Mouse (Mus musculus): ENCODE data around the gene Dgkd. TPM values are rescaled to one million over a fixed set of nuclear protein-coding genes. Genes with fewer than 3 reads are reported as not detected.

Dgkd gene
- 39.4 and 39.7 TPM in 2 replicates for polyA plus RNA-seq (2012; rRNA removed)

GRCm38 (mm10) chr1:87852892-87853600 lies at the start of gene Dgkd:
Gene Dgkd (plus strand): TSS chr1:87853287.

GRCm38 (mm10) chr1:87803576-87803975 lies 49.5 kb upstream of the Dgkd start, which contains the start of gene Sag:
Gene Sag (plus strand): TSS chr1:87803680.

Other genes with a start within 250 kb of the Dgkd start
- 3.1 and 4.1 TPM in 2 replicates for gene Inpp5d, start 233.0 kb upstream of the Dgkd start, polyA plus RNA-seq (2012; rRNA removed)
- 43.3 and 48.7 TPM in 2 replicates for gene Atg16l1, start 97.4 kb upstream of the Dgkd start, polyA plus RNA-seq (2012; rRNA removed)
- gene Sag, start 49.6 kb upstream of the Dgkd start, polyA plus RNA-seq (2012; rRNA removed): 0.94 and 1.2 TPM in 2 replicates
- 19.9 and 29.0 TPM in 2 replicates for gene Usp40, start 155.3 kb downstream of the Dgkd start, polyA plus RNA-seq (2012; rRNA removed)
- gene Ugt1a10, start 202.1 kb downstream of the Dgkd start, polyA plus RNA-seq (2012; rRNA removed): not detected in 2 replicates
- not detected in 2 replicates for gene Ugt1a9, start 217.5 kb downstream of the Dgkd start, polyA plus RNA-seq (2012; rRNA removed)
- gene Ugt1a8, start 234.5 kb downstream of the Dgkd start, polyA plus RNA-seq (2012; rRNA removed): not detected in 2 replicates
- 0.53 and 0.65 TPM in 2 replicates for gene Ugt1a7c, start 241.8 kb downstream of the Dgkd start, polyA plus RNA-seq (2012; rRNA removed)
- gene Ugt1a6b, start 250.0 kb downstream of the Dgkd start, polyA plus RNA-seq (2012; rRNA removed): 0.07 TPM in 1 of 2 replicates, not detected in the other

All from central nervous system, embryonic 11.5 days (tissue).